Mouse (Mus musculus): Measurements from ENCODE around the gene Fam49a.

- TF ChIP-seq ZNF384 (IDR thresholded peaks at IDR 0.05; ENCODE audit: low read depth, low read length), result no peak
- TF ChIP-seq MAFK (IDR thresholded peaks at IDR 0.05; ENCODE audit: insufficient read depth, low read depth, low read length), result no peak
Observed at GRCm38 (mm10) chr12:12283702-12284288, 21.9 kb downstream of the Fam49a start.
